Mouse (Mus musculus) gonadal fat pad, adult 2 months (tissue): ENCODE data around the gene 4930426L09Rik. TPM values are rescaled to one million over a fixed set of nuclear protein-coding genes. Genes with fewer than 3 reads are reported as not detected.

Source experiments
- DNase-seq: peaks from one replicate; pipeline ENCODE4 v3.0.0-alpha.2; 2012; ENCODE audit warnings: low read depth
- polyA plus RNA-seq: library from polyadenylated mRNA; depleted of rRNA; stranded (reverse); fragments of >200 nt; gene quantifications from 2 replicates; pipeline ENCODE4 v1.2.3, GENCODE M21; 2012; rRNA removed

The 4930426L09Rik gene
- 0.32 and 0.44 TPM in 2 replicates for polyA plus RNA-seq

- no peak for DNase-seq
These were observed at the start of gene 4930426L09Rik, which contains the start of gene Pip4k2a for GRCm38 (mm10) chr2:18998054-18998478. 4930426L09Rik (plus strand) TSS chr2:18998343. Pip4k2a (minus strand) TSS chr2:18998126.

GRCm38 (mm10) chr2:18948741-18949140 is 49.4 kb upstream of the 4930426L09Rik start:
- DNase-seq: no peak

- DNase-seq: no peak
These were observed 47.4 kb upstream of the 4930426L09Rik start for GRCm38 (mm10) chr2:18950758-18951157.

GRCm38 (mm10) chr2:18952102-18952673 is 46.0 kb upstream of the 4930426L09Rik start:
- DNase-seq: no peak

GRCm38 (mm10) chr2:18954422-18954821 is 43.7 kb upstream of the 4930426L09Rik start:
- DNase-seq: no peak

- no peak for DNase-seq
These were observed 43.1 kb upstream of the 4930426L09Rik start for GRCm38 (mm10) chr2:18955022-18955421.

- no peak for DNase-seq
These were observed 42.5 kb upstream of the 4930426L09Rik start for GRCm38 (mm10) chr2:18955671-18956070.

GRCm38 (mm10) chr2:18956424-18956823 is 41.7 kb upstream of the 4930426L09Rik start:
- DNase-seq: no peak

GRCm38 (mm10) chr2:18956945-18957344 is 41.2 kb upstream of the 4930426L09Rik start:
- no peak for DNase-seq

- DNase-seq: no peak
These were observed 40.7 kb upstream of the 4930426L09Rik start for GRCm38 (mm10) chr2:18957459-18957858.

- no peak for DNase-seq
These were observed 40.1 kb upstream of the 4930426L09Rik start for GRCm38 (mm10) chr2:18958044-18958443.

- no peak for DNase-seq
These were observed 39.6 kb upstream of the 4930426L09Rik start for GRCm38 (mm10) chr2:18958501-18958900.

- no peak for DNase-seq
These were observed 39.1 kb upstream of the 4930426L09Rik start for GRCm38 (mm10) chr2:18959008-18959407.

- DNase-seq: no peak
These were observed 38.6 kb upstream of the 4930426L09Rik start for GRCm38 (mm10) chr2:18959558-18959957.

GRCm38 (mm10) chr2:18960376-18960973 is 37.7 kb upstream of the 4930426L09Rik start:
- DNase-seq: no peak

- no peak for DNase-seq
These were observed 35.6 kb upstream of the 4930426L09Rik start for GRCm38 (mm10) chr2:18962502-18962901.

GRCm38 (mm10) chr2:18963286-18964040 is 34.7 kb upstream of the 4930426L09Rik start:
- DNase-seq: no peak

- DNase-seq: no peak
These were observed 33.0 kb upstream of the 4930426L09Rik start for GRCm38 (mm10) chr2:18965108-18965507.

GRCm38 (mm10) chr2:18965950-18966349 is 32.2 kb upstream of the 4930426L09Rik start:
- DNase-seq: no peak

- no peak for DNase-seq
These were observed 31.6 kb upstream of the 4930426L09Rik start for GRCm38 (mm10) chr2:18966566-18966965.

- no peak for DNase-seq
These were observed 30.6 kb upstream of the 4930426L09Rik start for GRCm38 (mm10) chr2:18967451-18968063.

- no peak for DNase-seq
These were observed 29.0 kb upstream of the 4930426L09Rik start for GRCm38 (mm10) chr2:18969066-18969681.
